Mouse (Mus musculus) testis, postnatal 10 days (tissue): ENCODE data around the gene Lgals7.
A peak's percentile ranks its signal among the peaks of the same experiment; 100 is the strongest.

ENCODE experiments used
- DNase-seq: peaks from one replicate; pipeline ENCODE4 v3.0.0; 2021; ENCODE audit warnings: low spot score

Lgals7 gene

DNA sequence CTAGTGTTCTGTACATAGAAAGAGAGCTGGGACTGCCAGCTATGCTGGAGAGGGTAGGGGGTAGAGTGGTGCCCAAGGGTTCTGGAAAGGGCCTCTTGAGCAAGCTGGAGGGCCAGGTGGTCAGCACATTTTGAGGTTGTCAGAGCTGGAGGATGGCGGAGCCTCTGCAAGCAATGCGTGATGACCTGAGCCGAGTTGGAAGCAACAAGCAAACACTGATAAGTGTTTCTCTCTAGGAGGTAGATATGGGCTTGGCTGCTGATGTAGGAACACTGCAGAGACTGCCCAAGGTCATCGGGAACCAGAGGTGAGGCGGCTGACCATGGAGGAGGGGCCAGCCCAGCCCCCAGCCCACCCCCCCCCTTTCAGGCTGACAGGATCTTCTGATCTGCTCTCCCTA is 32.7 kb upstream of the Lgals7 start:
- DNase-seq, result no peak

DNA sequence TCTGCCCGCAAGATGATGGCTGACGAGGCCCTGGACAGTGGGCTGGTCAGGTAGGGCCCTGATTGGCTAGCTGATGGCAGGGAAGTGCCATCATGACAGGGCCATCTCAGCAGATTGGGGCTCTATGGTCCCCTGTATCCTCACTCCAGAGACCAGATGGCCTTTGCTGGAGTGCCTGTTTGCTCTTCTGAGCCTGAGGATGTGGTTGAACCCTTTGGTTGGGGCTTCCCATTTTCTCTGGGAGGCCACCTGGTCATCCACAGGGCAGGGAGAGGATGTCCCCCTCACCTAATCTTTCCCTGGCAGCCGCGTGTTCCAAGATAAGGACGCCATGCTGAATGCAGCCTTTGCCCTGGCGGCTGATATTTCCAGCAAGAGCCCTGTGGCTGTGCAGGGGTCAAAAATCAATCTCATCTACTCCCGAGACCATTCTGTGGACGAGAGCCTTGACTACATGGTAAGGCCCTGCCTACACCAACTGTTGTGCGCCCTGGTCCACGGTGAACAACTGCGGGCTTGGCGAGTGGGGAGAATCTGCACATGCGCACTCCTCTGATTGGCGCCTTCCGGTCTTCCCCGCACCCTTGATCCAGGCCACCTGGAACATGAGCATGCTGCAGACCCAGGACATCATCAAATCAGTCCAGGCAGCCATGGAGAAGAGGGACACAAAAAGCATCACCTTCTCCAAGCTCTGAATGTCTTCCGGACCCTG is 32.1 kb upstream of the Lgals7 start:
- DNase-seq, result no peak

DNA sequence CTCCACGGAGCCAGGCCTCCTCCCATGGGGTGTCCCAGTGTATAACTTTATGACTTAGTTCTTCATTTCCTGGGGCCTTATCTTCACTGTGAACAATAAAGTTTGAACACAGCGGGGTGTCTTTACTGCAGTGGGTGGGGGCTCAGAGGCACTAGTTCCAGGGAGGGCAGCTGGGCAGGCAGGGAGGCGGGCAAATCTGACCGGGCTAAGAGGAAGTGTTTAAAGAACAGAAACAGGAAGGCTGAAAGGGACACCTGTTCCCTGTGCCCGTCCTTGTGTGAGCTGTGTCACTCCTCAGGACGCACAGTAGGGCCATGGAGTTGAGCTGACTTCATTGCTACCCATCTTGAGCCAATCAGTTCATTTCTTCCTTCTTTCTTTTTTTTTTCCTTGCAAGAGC is 31.5 kb upstream of the Lgals7 start:
- no peak for DNase-seq

DNA sequence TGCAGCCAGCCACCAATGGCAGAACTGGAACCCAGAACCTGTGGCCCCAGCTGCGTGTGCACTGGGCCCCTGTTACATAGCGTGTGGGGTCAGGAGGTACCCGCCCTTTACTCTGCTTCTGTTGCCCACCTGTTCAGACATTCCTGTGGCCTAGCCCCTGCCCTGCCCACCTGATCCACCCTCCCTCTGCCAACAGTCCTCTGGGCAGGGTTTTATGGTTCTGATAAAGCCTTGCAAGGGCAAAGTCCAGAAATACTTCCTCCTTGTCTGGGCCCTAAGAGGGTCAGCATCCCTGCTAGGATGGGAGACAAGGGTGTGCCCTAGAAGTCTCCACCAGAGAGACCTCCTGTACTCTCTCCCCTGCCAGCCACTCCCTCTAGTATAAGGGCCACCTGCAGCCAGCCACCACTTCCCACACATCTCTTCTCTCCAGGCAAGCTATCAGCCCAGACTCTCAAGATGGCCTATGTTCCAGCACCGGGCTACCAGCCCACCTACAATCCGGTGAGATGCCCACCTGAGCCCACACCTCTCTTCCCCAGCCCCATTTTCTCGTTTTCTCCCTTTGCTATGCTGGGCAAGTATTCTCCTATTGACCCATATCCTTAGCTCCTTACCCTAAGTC is 29.8 kb upstream of the Lgals7 start, which contains the start of gene Lgals4:
Gene Lgals4 (plus strand): TSS at position 132 of the 625 bp plus-strand sequence.
- no peak for DNase-seq

DNA sequence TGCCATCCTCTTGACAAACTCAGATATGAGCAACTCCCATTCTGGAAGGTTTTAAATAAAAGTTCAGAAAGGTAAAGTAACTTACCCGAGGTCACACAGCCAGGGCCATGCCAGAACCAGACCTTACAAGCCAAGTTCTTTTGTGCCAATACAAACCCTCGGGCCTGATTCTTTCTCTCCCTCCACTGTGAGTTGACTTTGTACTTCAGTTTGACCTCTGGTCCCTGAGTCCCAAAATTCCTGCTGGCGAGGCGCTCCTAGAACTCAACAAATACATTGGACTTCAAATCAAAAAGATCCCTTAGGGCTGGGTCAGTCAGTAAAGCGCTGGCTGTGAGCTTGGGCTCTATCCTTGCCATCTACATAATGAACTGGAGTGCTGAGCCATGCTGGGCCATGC is 26.7 kb upstream of the Lgals7 start:
- DNase-seq, result no peak

DNA sequence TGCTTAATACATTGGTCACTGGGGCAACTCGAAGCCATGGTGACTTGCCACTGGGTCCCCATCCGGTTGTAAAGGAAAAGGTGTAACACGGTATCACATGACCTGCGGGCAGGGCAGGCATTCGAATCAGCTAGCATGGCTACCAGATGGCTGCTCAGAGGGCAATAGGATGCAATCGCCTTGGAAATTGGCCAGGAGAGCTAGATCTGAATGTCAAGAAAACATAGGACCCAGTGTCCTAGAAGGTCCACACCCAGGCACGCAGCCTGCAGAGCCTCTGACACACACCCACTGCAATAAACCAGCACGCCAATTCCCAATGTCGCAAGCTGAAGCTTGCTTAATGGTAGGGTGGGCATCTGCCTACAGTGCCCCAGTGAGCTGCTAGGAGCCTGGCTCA is 25.3 kb upstream of the Lgals7 start:
- DNase-seq, result no peak

DNA sequence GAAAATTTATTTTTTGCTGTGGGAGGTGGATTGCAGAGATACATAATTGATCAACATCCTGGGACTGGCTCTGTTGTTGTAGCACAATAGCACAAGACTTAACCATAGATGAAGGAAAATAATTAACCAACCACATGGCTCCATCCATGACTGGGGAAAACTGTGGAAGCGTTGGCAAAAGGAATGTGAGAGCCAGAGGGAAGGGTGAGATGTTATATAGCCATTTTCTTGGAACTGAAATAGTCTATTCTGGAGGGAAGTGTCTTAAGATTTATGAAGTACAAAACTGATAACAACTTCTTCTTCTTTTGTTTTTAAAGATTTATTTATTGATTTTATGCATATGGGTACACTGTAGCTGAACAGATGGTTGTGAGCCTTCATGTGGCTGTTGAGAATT is 16.4 kb upstream of the Lgals7 start:
- DNase-seq, result no peak

DNA sequence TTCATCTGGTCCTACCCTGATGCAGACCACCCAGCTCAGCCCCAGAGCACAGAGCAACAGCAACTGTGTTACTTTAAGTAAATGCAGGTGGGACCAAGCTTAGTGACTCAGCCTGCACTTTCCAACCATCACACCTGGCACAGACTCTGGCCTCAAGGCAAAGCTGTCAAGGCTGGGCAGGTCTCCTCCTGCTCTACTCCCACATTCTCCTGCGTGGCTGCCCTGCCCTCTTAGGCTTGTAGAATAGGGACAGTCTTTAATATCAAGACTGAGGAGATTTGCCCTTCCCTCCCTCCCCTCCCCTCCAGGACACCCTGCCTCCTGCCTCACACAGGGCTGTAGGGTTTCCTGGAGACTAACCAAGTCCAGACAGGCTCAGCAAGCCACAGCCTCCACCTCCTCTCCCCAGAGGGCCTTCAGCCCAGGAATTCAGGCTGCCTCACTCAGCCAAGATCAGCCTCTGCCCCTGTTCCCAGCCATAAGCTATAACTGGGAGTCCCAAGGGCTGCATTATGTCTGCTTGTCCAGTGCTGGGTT is 13.9 kb upstream of the Lgals7 start:
- no peak for DNase-seq

DNA sequence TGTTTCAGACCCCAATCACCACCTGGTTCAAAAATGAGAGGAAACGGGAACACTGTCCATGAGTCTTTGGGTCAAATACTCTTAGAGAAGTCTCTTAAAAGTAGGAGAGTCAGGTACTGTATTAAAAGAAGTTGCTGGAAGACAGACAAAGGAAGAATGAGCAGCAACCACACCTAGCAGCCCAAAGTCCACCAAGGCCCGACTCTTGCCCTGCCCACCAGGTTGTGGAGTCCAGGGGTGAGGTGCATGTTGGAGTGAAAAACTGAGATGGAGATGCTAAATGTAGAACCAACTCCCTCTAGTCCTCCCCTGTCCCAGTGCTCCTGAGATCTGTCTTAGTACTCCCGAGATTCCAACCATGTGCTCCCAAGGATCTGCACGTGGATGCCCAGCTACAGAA is 13.0 kb upstream of the Lgals7 start:
- no peak for DNase-seq

DNA sequence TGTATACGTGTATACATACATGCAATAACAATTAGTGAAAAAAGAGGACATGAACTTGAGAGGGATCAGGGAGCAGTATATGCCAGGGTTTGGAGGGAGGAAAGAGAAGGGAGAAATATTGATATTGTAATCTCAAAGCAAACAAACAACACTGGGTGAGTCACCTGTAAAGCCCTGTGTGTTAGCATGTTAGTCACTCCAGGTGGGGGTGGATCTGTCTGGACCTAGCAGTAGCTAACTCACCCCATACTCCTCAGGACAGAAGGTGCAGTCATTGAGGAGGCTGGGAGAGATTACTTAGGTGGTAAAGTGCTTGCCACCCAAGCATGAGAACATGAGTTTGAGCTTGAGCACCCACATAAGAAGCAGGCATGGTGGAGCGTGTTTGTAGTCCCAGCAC is 3.7 kb upstream of the Lgals7 start:
- no peak for DNase-seq

DNA sequence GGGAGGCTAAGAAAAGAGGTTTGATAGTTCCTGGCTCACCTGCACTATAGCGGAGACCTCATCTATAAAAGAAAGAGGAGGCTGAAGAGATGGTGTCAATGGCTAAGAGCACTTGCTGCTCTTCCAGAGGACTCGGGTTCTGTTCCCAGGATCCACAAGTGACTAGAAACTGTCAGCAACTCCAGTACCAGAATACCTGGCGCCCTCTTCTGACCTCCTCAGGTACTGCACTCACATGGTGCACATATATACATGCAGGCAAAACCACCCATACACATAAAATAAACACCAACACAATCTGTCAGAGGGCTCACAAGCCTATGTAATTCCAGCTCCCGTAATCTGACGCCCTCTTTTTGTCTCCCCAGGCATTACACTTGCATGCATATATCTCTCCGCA is 2.8 kb upstream of the Lgals7 start:
- peak; percentile 53 for DNase-seq

DNA sequence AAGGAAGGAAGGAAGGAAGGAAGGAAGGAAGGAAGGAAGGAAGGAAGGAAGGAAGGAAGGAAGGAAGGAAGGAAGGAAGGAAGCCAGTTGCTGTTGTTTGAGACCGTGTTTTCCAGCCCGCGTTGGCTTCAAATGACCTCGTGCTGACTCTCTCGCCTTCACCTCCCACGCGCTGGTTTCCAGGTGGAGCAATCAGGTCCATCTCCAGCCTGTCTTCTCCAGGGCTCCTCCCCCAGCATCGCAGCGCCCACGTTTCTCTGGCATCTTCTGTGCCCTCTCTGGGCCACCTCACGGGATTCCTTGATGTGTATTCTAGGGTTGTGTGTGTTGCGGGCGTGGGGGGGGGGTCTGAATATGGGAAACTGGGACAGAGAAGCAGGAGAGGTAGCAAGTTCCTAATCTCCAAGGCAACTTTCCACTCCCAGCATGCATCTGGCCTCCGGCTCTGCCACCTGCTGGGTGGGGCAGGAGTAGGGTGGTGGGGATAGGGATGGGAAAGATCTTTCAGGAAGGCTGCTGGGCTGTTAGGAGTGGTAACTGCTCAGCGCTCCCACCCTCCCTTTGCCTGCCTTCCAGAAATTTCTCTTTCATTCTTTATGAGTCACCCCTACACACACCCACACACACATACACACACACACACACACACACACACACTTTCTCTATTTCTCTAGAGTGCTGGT is 695 bp upstream of the Lgals7 start:
- peak; percentile 61 for DNase-seq

DNA sequence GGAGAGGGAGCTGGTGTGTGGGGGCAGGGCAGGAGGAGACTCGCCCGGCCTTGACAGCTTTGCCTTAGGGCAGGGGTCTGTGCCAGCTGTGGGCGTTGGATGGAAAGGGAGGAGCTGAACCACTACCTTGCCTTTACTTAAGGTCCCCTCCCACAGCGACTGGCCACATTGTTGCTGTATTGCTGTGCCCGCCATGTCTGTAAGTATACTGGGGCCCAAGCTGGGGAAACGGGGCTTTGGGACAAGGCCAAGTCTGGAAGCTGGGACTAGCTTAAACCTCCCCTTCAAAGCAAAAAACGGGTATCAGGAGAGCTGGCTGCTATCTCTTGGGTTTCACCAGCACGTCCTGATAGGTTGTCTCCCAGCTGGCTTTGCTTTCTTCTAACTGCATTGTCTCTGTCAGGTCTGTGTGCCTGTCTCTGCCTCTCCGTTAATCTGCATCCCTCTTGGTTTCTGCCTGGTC is 666 bp downstream of the Lgals7 start:
- DNase-seq, result peak; percentile 71

DNA sequence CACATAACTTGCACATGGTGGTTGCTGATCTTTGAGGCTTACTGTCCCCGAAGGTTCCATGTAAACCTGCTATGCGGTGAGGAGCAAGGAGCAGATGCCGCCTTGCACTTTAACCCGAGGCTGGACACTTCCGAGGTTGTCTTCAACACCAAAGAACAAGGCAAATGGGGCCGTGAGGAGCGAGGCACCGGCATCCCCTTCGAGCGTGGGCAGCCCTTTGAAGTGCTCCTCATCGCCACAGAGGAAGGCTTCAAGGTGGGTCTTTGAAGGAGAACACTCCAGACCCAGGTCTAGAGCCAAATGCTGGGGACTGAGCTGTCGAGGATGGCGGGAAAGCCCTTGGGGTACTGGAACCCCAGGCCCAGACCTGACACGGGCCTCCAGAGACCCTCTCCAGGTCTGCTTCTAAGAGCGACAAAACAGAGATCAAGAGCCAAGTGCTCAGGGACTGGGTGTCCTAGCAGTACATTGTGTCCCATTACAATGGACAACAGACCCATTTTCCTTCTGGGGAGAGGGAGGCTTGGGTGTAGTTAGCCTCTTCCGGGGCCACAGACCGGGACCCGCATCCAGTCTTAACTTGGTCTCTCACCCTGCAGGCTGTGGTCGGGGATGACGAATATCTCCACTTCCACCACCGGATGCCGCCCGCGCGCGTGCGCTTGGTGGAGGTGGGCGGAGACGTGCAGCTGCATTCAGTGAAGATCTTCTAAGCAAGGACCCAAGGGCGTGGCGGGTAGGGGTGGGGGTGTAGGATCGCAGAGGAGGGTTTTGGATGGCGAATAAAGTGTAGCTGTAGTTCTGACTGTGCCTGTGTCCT is 2.0 kb downstream of the Lgals7 start:
- peak; percentile 85 for DNase-seq

DNA sequence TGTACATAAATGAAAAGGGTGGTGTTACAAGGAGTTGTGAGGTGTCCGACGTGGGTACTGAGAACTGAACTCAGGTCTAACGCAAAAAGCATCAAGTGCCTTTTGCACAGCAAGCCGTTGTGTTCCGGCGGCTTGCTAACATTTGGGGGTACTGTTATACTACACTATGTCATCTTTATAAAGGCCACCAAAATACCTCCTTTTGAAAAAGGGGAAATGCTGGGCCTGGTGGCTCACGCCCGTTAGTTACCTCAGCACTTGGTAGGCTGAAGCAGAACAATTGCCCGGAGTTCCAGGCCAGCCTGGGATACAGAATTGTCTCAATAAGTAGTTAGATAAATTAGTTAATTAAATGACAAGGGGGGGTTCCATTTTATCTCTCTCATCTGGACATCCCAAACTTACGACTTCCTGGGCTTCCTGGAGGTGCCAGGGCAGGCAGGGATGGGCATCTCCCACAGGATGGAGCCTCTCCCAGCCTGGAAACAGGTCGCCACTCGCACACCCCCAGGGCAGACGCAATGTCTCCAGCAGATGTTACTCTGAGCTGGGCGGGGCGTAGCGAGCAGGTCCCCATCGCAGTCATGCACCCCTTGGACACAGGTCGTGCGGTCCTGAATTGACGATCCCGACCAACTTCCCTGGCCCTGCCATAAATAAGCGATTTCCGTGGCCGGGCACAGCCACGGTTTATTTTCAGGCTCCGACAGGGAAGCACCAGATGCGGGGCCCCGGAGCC is 3.3 kb downstream of the Lgals7 start:
- DNase-seq, result peak; percentile 60

DNA sequence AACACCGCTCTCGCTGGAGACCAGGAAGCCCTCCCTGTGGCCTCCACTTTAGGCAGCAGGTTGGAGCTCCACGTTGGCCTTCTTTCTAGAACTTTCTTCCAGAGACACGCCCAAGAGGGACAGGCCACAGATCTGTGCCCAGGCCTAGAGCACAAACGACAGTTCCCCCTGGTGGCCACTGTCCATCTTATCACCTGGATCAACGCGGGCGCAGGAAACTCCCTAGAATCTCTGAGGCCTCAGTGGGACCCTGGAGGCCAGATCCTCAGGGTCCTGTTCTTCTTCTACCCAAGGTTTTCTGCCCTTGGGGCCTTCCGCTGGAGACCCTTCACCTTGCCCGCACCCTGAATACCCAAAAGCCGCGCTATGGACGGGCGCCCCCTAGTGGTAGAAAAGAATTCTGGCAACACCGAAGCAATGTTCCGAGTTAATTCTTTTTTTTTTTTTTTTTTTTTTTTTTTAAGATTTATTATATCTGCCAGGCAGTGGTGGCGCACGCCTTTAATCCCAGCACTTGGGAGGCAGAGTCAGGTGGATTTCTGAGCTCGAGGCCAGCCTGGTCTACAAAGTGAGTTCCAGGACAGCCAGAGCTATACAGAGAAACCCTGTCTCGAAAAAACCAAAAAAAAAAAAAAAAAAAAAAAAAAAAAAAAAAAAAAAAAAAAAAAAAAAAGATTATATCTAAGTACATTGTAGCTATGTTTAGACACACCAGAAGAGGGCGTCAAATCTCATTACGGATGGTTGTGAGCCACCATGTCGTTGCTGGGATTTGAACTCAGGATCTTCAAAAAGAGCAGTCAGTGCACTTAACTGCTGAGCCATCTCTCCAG is 4.1 kb downstream of the Lgals7 start:
- peak; percentile 87 for DNase-seq

DNA sequence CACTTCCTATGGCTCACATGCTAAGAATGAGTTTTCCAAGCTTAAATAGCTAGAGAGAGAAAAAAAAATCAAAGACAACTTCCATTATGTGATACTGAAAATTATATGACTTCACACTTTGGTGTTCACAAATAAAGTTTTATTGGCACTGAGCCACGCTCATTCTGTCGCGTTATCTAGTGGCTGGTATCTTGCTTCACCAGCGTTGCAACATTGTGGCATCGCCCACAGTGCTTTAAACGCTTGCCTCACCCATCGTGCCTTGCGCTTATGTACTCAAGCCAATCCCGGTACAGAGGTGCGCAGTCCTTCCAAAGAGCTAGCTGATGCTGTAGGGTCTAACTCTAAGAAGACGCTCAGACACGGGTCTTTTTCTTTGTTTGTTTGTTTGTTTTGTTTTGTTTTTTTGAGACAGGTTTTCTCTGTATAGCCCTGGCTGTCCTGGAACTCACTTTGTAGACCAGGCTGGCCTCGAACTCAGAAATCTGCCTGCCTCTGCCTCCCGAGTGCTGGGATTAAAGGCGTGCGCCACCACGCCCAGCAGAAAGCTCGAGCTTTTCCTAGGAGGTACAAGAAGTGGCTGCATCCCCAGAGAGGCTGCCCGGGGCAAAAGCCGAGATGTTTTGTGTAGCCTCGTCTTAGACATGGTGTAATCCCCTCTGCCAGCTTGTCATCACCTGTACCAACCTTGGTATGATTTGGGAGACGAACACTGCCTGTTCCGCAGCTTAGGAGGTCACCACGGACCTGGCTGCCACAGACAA is 7.4 kb downstream of the Lgals7 start:
- peak; percentile 68 for DNase-seq

DNA sequence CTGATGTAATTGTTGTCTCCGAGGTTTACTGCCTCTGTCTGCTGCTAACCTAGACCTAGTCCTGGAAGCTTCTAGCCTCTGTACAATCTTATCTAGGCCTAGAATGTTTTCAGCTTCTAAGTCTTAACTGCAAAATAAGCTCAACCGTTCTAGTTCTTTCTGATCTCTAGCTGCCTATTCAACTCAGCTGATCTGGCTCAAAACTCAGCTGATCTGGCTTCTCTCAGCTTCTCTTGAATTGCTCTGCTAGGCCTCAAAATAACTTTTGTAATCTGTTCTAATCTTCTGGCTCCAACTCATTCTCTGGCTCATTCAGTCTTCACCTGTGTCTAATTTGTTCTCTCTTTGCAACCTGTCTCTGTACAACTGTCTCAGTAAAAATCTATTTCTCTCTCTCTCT is 10.9 kb downstream of the Lgals7 start:
- no peak for DNase-seq

DNA sequence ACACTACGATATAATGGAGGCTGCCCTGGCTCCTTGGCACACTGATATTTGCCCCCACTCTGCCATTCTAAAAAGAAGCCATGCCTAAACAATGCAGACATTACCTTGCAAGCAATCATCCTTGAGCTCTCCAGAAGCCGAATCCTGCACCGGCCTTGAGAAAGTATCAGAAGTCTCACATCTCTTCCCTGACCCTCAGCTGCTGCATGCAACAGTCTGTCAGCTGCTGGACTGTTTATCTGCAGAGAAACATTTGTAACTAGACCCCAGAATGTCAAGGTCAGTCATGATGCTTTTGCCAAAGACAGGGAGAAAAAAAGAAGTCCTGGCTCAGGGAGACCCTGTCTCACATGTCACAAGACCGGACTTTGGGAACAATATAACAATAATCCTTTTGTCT is 12.4 kb downstream of the Lgals7 start:
- no peak for DNase-seq

DNA sequence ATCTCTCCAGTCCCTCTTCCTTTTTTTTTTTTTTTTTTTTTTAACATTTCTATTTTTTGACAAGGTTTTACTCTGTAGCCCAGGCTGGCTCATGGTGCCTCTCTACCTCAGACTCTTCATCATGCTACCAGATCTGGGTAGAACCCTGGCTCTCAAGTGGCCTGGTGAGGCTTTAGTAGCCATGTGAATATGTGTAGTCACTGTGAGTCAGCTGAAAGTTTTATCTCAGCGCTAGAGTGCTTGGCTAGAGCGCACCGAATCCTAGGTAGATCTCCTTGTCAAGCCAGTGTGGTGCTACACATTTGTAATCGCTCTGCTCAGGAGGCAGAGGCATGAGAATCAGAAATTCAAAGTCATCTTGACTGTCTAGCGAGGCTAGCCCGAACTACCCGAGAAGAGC is 13.5 kb downstream of the Lgals7 start:
- DNase-seq, result no peak
